Mouse (Mus musculus): Measurements from ENCODE around the gene Prr19. TPM values are rescaled to one million over a fixed set of nuclear protein-coding genes. Genes with fewer than 3 reads are reported as not detected.
"Not testable (repeated sequence)": the region's sequence is repeated elsewhere in the genome, so short reads cannot be mapped to it uniquely, and the experiment has no call there.

Prr19 gene
- 2.3 TPM in 2 replicates for polyA plus RNA-seq (2015; fragmentation: Nextera tagmentation; extraction: Ambion mirVana)

- Histone ChIP-seq H3K27me3 (no peaks in the 10 kb centered on the region), H3K4me2 (no peak within 1 kb of the TSS), H3K4me3 (no peak within 1 kb of the TSS), H3K27ac (no peak within 1 kb of the TSS), H3K9me3 (no peaks in the 10 kb centered on the region), H3K36me3 (no peaks in the 10 kb centered on the region), H3K4me1 (replicated peaks) (peaks cover 26% of the 10 kb centered on the region), H3K9ac (no peak within 1 kb of the TSS)
- WGBS: 54% methylated on average over 19 of the region's 19 CpGs
- ATAC-seq (ENCODE audit: low FRiP score): 0 out of 2 replicates have a peak, but pooled peaks have one; percentile 12
These were observed at the start of gene Prr19 for GRCm38 (mm10) chr7:25301063-25301462. TSS of gene Prr19 (plus strand) at chr7:25301411.

GRCm38 (mm10) chr7:25251822-25252221 is 49.4 kb upstream of the Prr19 start:
- Histone ChIP-seq H3K27me3 (no peaks in the 10 kb centered on the region), H3K9me3 (no peaks in the 10 kb centered on the region), H3K4me1 (replicated peaks) (peaks cover 46% of the 10 kb centered on the region), H3K4me3 (peak overlapping the region; percentile 74), H3K9ac (peak overlapping the region; percentile 84), H3K4me2 (peak overlapping the region; percentile 100), H3K36me3 (no peaks in the 10 kb centered on the region), H3K27ac (peak overlapping the region; percentile 66)
- 17% methylated on average over 8 of the region's 8 CpGs for WGBS
- no peak for ATAC-seq (ENCODE audit: low FRiP score)

- no peaks in the 10 kb centered on the region for H3K36me3 ChIP-seq
- H3K27ac ChIP-seq: no peak overlapping the region
- peaks cover 14% of the 10 kb centered on the region; the same call in 1 of the 2 replicates for H3K27me3 ChIP-seq
- 81% methylated on average over 1 of the region's 1 CpGs for WGBS
- no peak overlapping the region for H3K4me2 ChIP-seq
- ATAC-seq (ENCODE audit: low FRiP score): no peak
- H3K9me3 ChIP-seq: no peaks in the 10 kb centered on the region
- H3K4me3 ChIP-seq: no peak overlapping the region
- no peak overlapping the region for H3K9ac ChIP-seq
- peaks cover 3% of the 10 kb centered on the region for H3K4me1 ChIP-seq (replicated peaks)
These were observed 39.3 kb upstream of the Prr19 start for GRCm38 (mm10) chr7:25261896-25262295.

- no peak overlapping the region for H3K4me2 ChIP-seq
- H3K9me3 ChIP-seq: no peaks in the 10 kb centered on the region
- peaks cover 11% of the 10 kb centered on the region for H3K4me1 ChIP-seq (replicated peaks)
- H3K4me3 ChIP-seq: no peak overlapping the region
- WGBS: 24% methylated on average over 17 of the region's 17 CpGs
- no peak overlapping the region; the same call in 1 of the 2 replicates for H3K9ac ChIP-seq
- no peaks in the 10 kb centered on the region for H3K36me3 ChIP-seq
- peaks cover 14% of the 10 kb centered on the region; the same call in 1 of the 2 replicates for H3K27me3 ChIP-seq
- no peak overlapping the region for H3K27ac ChIP-seq
- no peak for ATAC-seq (ENCODE audit: low FRiP score)
These were observed 37.0 kb upstream of the Prr19 start for GRCm38 (mm10) chr7:25263968-25264870.

- peaks cover 14% of the 10 kb centered on the region; the same call in 1 of the 2 replicates for H3K27me3 ChIP-seq
- H3K36me3 ChIP-seq; H3K9me3 ChIP-seq; H3K4me2 ChIP-seq; H3K27ac ChIP-seq; H3K9ac ChIP-seq; H3K4me3 ChIP-seq; ATAC-seq (ENCODE audit: low FRiP score): not testable (repeated sequence)
- H3K4me1 ChIP-seq (replicated peaks): peaks cover 27% of the 10 kb centered on the region
- 92% methylated on average over 5 of the region's 5 CpGs for WGBS
These were observed 35.5 kb upstream of the Prr19 start for GRCm38 (mm10) chr7:25265743-25266142.

- 90% methylated on average over 8 of the region's 8 CpGs for WGBS
- H3K9ac ChIP-seq: peak overlapping the region; percentile 56; the same call in 1 of the 2 replicates
- peaks cover 6% of the 10 kb centered on the region for H3K36me3 ChIP-seq
- H3K27me3 ChIP-seq: peaks cover 14% of the 10 kb centered on the region; the same call in 1 of the 2 replicates
- no peaks in the 10 kb centered on the region for H3K9me3 ChIP-seq
- no peak overlapping the region for H3K27ac ChIP-seq
- peak overlapping the region; percentile 56 for H3K4me2 ChIP-seq
- ATAC-seq (ENCODE audit: low FRiP score): no peak
- H3K4me1 ChIP-seq (replicated peaks): peaks cover 31% of the 10 kb centered on the region
- no peak overlapping the region; the same call in 1 of the 2 replicates for H3K4me3 ChIP-seq
These were observed 34.8 kb upstream of the Prr19 start for GRCm38 (mm10) chr7:25266180-25266962.

- under 1% methylated on average over 29 of the region's 29 CpGs for WGBS
These were observed 33.9 kb upstream of the Prr19 start, which contains the start of gene Cic for GRCm38 (mm10) chr7:25267301-25267750. TSS of gene Cic (plus strand) at chr7:25267704.

GRCm38 (mm10) chr7:25267751-25268463 is 33.3 kb upstream of the Prr19 start:
- Histone ChIP-seq H3K27ac (peak overlapping the region; percentile 94), H3K36me3 (peaks cover 22% of the 10 kb centered on the region), H3K4me1 (replicated peaks) (peaks cover 36% of the 10 kb centered on the region), H3K4me3 (peak overlapping the region; percentile 76), H3K27me3 (peaks cover 14% of the 10 kb centered on the region; the same call in 1 of the 2 replicates), H3K9ac (peak overlapping the region; percentile 88), H3K4me2 (peak overlapping the region; percentile 83), H3K9me3 (no peaks in the 10 kb centered on the region)
- 0% methylated on average over 33 of the region's 33 CpGs for WGBS
- peak; percentile 97 for ATAC-seq (ENCODE audit: low FRiP score)

More at GRCm38 (mm10) chr7:25267301-25267750, 33.9 kb upstream of the Prr19 start, which contains the start of gene Cic:
- Histone ChIP-seq H3K4me2 (peak within 1 kb of the TSS; percentile 83), H3K27ac (peak within 1 kb of the TSS; percentile 94), H3K36me3 (peaks cover 16% of the 10 kb centered on the region), H3K4me1 (replicated peaks) (peaks cover 36% of the 10 kb centered on the region), H3K9me3 (no peaks in the 10 kb centered on the region), H3K9ac (peak within 1 kb of the TSS; percentile 88), H3K27me3 (peaks cover 14% of the 10 kb centered on the region; the same call in 1 of the 2 replicates), H3K4me3 (peak within 1 kb of the TSS; percentile 76)
- ATAC-seq (ENCODE audit: low FRiP score): peak; percentile 90

GRCm38 (mm10) chr7:25268588-25268987 is 32.6 kb upstream of the Prr19 start:
- H3K36me3 ChIP-seq: peaks cover 29% of the 10 kb centered on the region
- 0 out of 2 replicates have a peak, but pooled peaks have one; percentile 0 for ATAC-seq (ENCODE audit: low FRiP score)
- peak overlapping the region; percentile 83 for H3K4me2 ChIP-seq
- peak overlapping the region; percentile 88 for H3K9ac ChIP-seq
- 2% methylated on average over 7 of the region's 7 CpGs for WGBS
- no peaks in the 10 kb centered on the region for H3K9me3 ChIP-seq
- peaks cover 14% of the 10 kb centered on the region; the same call in 1 of the 2 replicates for H3K27me3 ChIP-seq
- peaks cover 43% of the 10 kb centered on the region for H3K4me1 ChIP-seq (replicated peaks)
- peak overlapping the region; percentile 76 for H3K4me3 ChIP-seq
- H3K27ac ChIP-seq: peak overlapping the region; percentile 91

- Histone ChIP-seq H3K27ac (peak overlapping the region; percentile 91), H3K27me3 (peaks cover 12% of the 10 kb centered on the region; the same call in 1 of the 2 replicates), H3K4me1 (replicated peaks) (peaks cover 48% of the 10 kb centered on the region), H3K9me3 (no peaks in the 10 kb centered on the region), H3K9ac (peak overlapping the region; percentile 88), H3K4me2 (peak overlapping the region; percentile 83), H3K4me3 (peak overlapping the region; percentile 76), H3K36me3 (peaks cover 33% of the 10 kb centered on the region)
- WGBS: 59% methylated on average over 4 of the region's 4 CpGs
- ATAC-seq (ENCODE audit: low FRiP score): no peak
These were observed 32.2 kb upstream of the Prr19 start for GRCm38 (mm10) chr7:25269029-25269428.

Data from hindbrain, embryonic 13.5 days (tissue).